Mouse (Mus musculus): ENCODE measurements around the gene Gm20708.

DNA sequence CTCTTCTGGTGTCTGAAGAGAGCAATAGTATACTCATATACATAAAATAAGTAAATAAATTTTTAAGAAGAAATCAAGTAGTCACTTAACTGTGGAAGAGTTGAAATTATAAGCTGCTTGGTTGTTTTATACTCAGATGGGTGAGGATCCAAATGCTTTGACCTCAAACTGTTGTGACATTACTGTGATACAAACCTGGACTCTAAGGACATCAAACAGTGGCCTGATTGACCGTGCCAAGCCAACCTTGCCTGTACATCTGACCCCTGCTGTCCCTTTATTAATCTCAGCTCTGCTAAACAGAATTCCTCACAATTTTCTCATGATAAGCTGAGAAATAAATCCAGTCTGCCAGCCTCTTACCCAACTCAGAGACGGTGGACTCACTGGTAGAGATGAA lies 36.2 kb downstream of the Gm20708 start:
- TF ChIP-seq HCFC1 (IDR thresholded peaks at IDR 0.05; ENCODE audit: borderline replicate concordance, insufficient read depth, low read length) (no peak), ZNF384 (IDR thresholded peaks at IDR 0.05; ENCODE audit: low read depth, low read length) (no peak), ZC3H11A (IDR thresholded peaks at IDR 0.05; ENCODE audit: borderline replicate concordance, low read depth, low read length) (no peak), CHD2 (IDR thresholded peaks at IDR 0.05; ENCODE audit: low read depth, low read length) (no peak), MAFK (IDR thresholded peaks at IDR 0.05; ENCODE audit: insufficient read depth, low read depth, low read length) (no peak)

Measured in ES-E14 (cell line).